22 mouse cellular contexts compared by ENCODE assay signal in the genomic region with DNA sequence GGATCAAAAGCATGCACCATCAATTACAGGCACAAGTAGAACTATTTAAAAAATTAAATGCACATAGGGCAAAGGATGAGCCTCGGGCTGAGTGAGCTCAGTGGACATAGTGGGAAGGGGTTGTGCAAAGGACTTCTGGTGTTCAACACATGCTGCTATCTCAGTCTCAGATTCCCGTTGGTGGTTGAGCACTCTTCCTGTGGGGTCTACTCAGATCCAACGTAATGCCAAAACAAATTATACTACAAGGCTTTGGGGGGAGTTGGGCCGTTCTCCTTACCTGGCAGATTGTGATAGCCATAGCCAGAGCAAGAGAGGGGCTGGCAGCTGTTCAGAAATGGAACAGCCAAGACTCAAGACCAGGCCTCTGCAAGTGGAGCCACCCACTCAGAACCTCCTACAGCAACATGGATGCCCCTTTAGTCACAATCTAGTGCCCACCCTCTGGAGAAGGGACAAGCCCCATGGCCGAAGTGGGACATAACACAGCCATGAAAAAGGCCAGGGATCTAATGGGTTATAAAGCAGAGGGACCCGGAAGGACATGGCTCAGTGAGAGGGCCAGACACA. TPM values are rescaled to one million over a fixed set of nuclear protein-coding genes. Genes with fewer than 3 reads are reported as not detected.
A peak's percentile ranks its signal among the peaks of the same experiment; 100 is the strongest.
DNase-seq lines count a peak whose midpoint lies in the region; ATAC-seq lines count a peak whose summit lies in the region.
"Had no signal": no experiment of that assay in that cellular context is flagged by ENCODE, and none has a peak within 500 bp of the region (broad histone marks: within the 10 kb centered on the region; RNA-seq: fewer than 3 reads in every experiment).

No protein-coding gene starts in this region.

- no peaks in the 10 kb centered on the region for H3K27me3 ChIP-seq in erythroblast, embryonic 14.5 days (ENCODE audit: control insufficient read depth)
- no peaks in the 10 kb centered on the region for H3K27me3 ChIP-seq in megakaryocyte, embryonic 14.5 days (replicated peaks)
- H3K27me3 ChIP-seq in embryonic facial prominence, embryonic 10.5 days (replicated peaks; ENCODE audit: low read depth, poor library complexity, severe bottlenecking), result no peaks in the 10 kb centered on the region
- H3K27me3 ChIP-seq in liver, embryonic 16.5 days (ENCODE audit: control insufficient read depth, insufficient read depth, low read depth, low read length), result no peaks in the 10 kb centered on the region
- H3K27me3 ChIP-seq: embryonic facial prominence, embryonic 13.5 days; forebrain, embryonic 15.5 days; limb, embryonic 15.5 days; midbrain, embryonic 12.5 days had no signal

- 87% methylated on average over 6 of the region's 6 CpGs for WGBS in embryonic facial prominence, embryonic 10.5 days
- 50% methylated on average over 6 of the region's 6 CpGs for WGBS in liver, embryonic 16.5 days (ENCODE audit: insufficient replicate concordance)

- peak overlapping the region; percentile 57; the same call in 1 of the 2 replicates for H3K27ac ChIP-seq in embryonic facial prominence, embryonic 10.5 days (replicated peaks)
- peak overlapping the region; percentile 100 for H3K27ac ChIP-seq in liver, embryonic 16.5 days (ENCODE audit: low read length)
- H3K27ac ChIP-seq: left cerebral cortex, adult 2 months had no signal

- H3K9me3 ChIP-seq in erythroblast, embryonic 14.5 days (ENCODE audit: control insufficient read depth, low read length), result no peaks in the 10 kb centered on the region
- H3K9me3 ChIP-seq in megakaryocyte, embryonic 14.5 days, result no peaks in the 10 kb centered on the region
- H3K9me3 ChIP-seq in embryonic facial prominence, embryonic 10.5 days, result no peaks in the 10 kb centered on the region
- H3K9me3 ChIP-seq in liver, embryonic 16.5 days (replicated peaks; ENCODE audit: control insufficient read depth, low read length), result no peaks in the 10 kb centered on the region
- H3K9me3 ChIP-seq: embryonic facial prominence, embryonic 13.5 days; forebrain, embryonic 15.5 days; limb, embryonic 15.5 days; midbrain, embryonic 12.5 days had no signal

- peaks cover 84% of the 10 kb centered on the region for H3K4me1 ChIP-seq in erythroblast, embryonic 14.5 days (ENCODE audit: control insufficient read depth)
- peaks cover 78% of the 10 kb centered on the region for H3K4me1 ChIP-seq in megakaryocyte, embryonic 14.5 days
- H3K4me1 ChIP-seq in embryonic facial prominence, embryonic 10.5 days, result peaks cover 33% of the 10 kb centered on the region
- peaks cover 66% of the 10 kb centered on the region for H3K4me1 ChIP-seq in liver, embryonic 16.5 days (ENCODE audit: control insufficient read depth, low read depth, low read length)

- no peak for ATAC-seq in erythroblast, adult 5-6 weeks (replicated peaks; ENCODE audit: low FRiP score, poor library complexity, severe bottlenecking)
- no peak for ATAC-seq in megakaryocyte, adult 5-6 weeks (ENCODE audit: poor library complexity, severe bottlenecking)
- ATAC-seq in liver, embryonic 16.5 days (ENCODE audit: low read depth), result no peak
- ATAC-seq: inflammation-experienced regulatory T-cells, adult 6 months had no signal

- peak overlapping the region; percentile 83 for H3K4me2 ChIP-seq in liver, embryonic 16.5 days (ENCODE audit: low read depth, low read length)

- peak overlapping the region; percentile 90 for H3K4me3 ChIP-seq in erythroblast, embryonic 14.5 days (replicated peaks)
- H3K4me3 ChIP-seq in megakaryocyte, embryonic 14.5 days (replicated peaks), result peak overlapping the region; percentile 39
- peak overlapping the region; percentile 91; the same call in 1 of the 2 replicates for H3K4me3 ChIP-seq in embryonic facial prominence, embryonic 10.5 days
- 0 out of 2 replicates have a peak overlapping the region, but pooled peaks have one; percentile 69 for H3K4me3 ChIP-seq in liver, embryonic 16.5 days (ENCODE audit: low read depth, low read length)

- DNase-seq in embryonic facial prominence, embryonic 10.5 days (ENCODE audit: low spot score), result no peak
- no peak for DNase-seq in thymus, postnatal 0 days (ENCODE audit: low spot score)
- DNase-seq in right cerebral cortex, postnatal 14 days, result no peak
- DNase-seq: adrenal gland, postnatal 10 days; cerebellum, postnatal 10 days; gastrocnemius, postnatal 10 days; kidney, adult 18-20 months; layer of hippocampus, adult 9-11 months; retina, postnatal 1 day; thymus, postnatal 36 days had no signal

- peak overlapping the region; percentile 75 for H3K9ac ChIP-seq in liver, embryonic 16.5 days (ENCODE audit: low read depth, low read length)

- peaks cover 42% of the 10 kb centered on the region for H3K36me3 ChIP-seq in erythroblast, embryonic 14.5 days (ENCODE audit: control insufficient read depth)
- H3K36me3 ChIP-seq in megakaryocyte, embryonic 14.5 days (replicated peaks; ENCODE audit: low read length), result peaks cover 20% of the 10 kb centered on the region
- H3K36me3 ChIP-seq in embryonic facial prominence, embryonic 10.5 days (replicated peaks), result peaks cover 22% of the 10 kb centered on the region
- H3K36me3 ChIP-seq in liver, embryonic 16.5 days (ENCODE audit: control insufficient read depth, insufficient read depth), result peaks cover 15% of the 10 kb centered on the region
- H3K36me3 ChIP-seq: forebrain, embryonic 15.5 days had no signal

RNA-seq across cellular contexts. Expression of a gene that starts 1.6 kb away (rescaled TPM):
- polyA plus RNA-seq in erythroblast, embryonic 14.5 days (2012), result 62.5 and 67.4 TPM in 2 replicates
- total RNA-seq in erythroblast, adult 5-6 weeks (2015; ENCODE audit: low replicate concordance), result 286 and 325 TPM in 2 replicates
- 463 and 486 TPM in 2 replicates for total RNA-seq in erythroblast, adult 5-6 weeks (2017; ENCODE audit: low replicate concordance)
- 71.2 and 72.9 TPM in 2 replicates for polyA plus RNA-seq in megakaryocyte, embryonic 14.5 days (2012; ENCODE audit: insufficient read depth, low replicate concordance)
- total RNA-seq in megakaryocyte, adult 5-6 weeks (2015), result 22.7 and 23.8 TPM in 2 replicates
- 20.9 and 24.0 TPM in 2 replicates for total RNA-seq in megakaryocyte, adult 5-6 weeks (2017)
- polyA plus RNA-seq in embryonic facial prominence, embryonic 10.5 days (2016; fragmentation: Nextera tagmentation; extraction: Ambion mirVana), result 134 and 142 TPM in 2 replicates
- 128 and 138 TPM in 2 replicates for polyA plus RNA-seq in liver, embryonic 16.5 days (2015; fragmentation: Nextera tagmentation; extraction: Ambion mirVana)
- polyA plus RNA-seq in thymus, postnatal 0 days (2015; fragmentation: Nextera tagmentation; extraction: Ambion mirVana), result 87.1 and 96.9 TPM in 2 replicates

RNA-seq across cellular contexts. Expression of a gene that starts 4.3 kb away (rescaled TPM):
- 29.2 and 34.1 TPM in 2 replicates for polyA plus RNA-seq in erythroblast, embryonic 14.5 days (2012)
- total RNA-seq in erythroblast, adult 5-6 weeks (2015; ENCODE audit: low replicate concordance), result 10.4 and 11.7 TPM in 2 replicates
- 32.5 and 33.7 TPM in 2 replicates for total RNA-seq in erythroblast, adult 5-6 weeks (2017; ENCODE audit: low replicate concordance)
- polyA plus RNA-seq in megakaryocyte, embryonic 14.5 days (2012; ENCODE audit: insufficient read depth, low replicate concordance), result 80.4 and 114 TPM in 2 replicates
- total RNA-seq in megakaryocyte, adult 5-6 weeks (2015), result 5.4 and 5.7 TPM in 2 replicates
- total RNA-seq in megakaryocyte, adult 5-6 weeks (2017), result 21.9 and 42.4 TPM in 2 replicates
- polyA plus RNA-seq in embryonic facial prominence, embryonic 10.5 days (2016; fragmentation: Nextera tagmentation; extraction: Ambion mirVana), result 105 and 109 TPM in 2 replicates
- polyA plus RNA-seq in liver, embryonic 16.5 days (2015; fragmentation: Nextera tagmentation; extraction: Ambion mirVana), result 46.3 and 48.3 TPM in 2 replicates
- 71.3 and 78.7 TPM in 2 replicates for polyA plus RNA-seq in thymus, postnatal 0 days (2015; fragmentation: Nextera tagmentation; extraction: Ambion mirVana)

RNA-seq across cellular contexts. Expression of a gene that starts 4.4 kb away (rescaled TPM):
- polyA plus RNA-seq in erythroblast, embryonic 14.5 days (2012), result 0.08 and 0.20 TPM in 2 replicates
- 2.5 and 3.7 TPM in 2 replicates for total RNA-seq in erythroblast, adult 5-6 weeks (2015; ENCODE audit: low replicate concordance)
- 1.3 TPM in 1 of 2 replicates, not detected in the other for total RNA-seq in erythroblast, adult 5-6 weeks (2017; ENCODE audit: low replicate concordance)
- 0.89 TPM in 1 of 2 replicates, not detected in the other for polyA plus RNA-seq in megakaryocyte, embryonic 14.5 days (2012; ENCODE audit: insufficient read depth, low replicate concordance)
- 0.83 and 2.9 TPM in 2 replicates for total RNA-seq in megakaryocyte, adult 5-6 weeks (2015)
- total RNA-seq in megakaryocyte, adult 5-6 weeks (2017), result 0.33 TPM in 1 of 2 replicates, not detected in the other
- 2.7 TPM in 2 replicates for polyA plus RNA-seq in embryonic facial prominence, embryonic 10.5 days (2016; fragmentation: Nextera tagmentation; extraction: Ambion mirVana)
- 0.54 and 0.55 TPM in 2 replicates for polyA plus RNA-seq in liver, embryonic 16.5 days (2015; fragmentation: Nextera tagmentation; extraction: Ambion mirVana)
- polyA plus RNA-seq in thymus, postnatal 0 days (2015; fragmentation: Nextera tagmentation; extraction: Ambion mirVana), result 2.3 TPM in 2 replicates

RNA-seq across cellular contexts. Expression of a gene that starts 8.9 kb away (rescaled TPM):
- polyA plus RNA-seq in erythroblast, embryonic 14.5 days (2012), result 0.26 and 0.80 TPM in 2 replicates
- not detected in 2 replicates for total RNA-seq in erythroblast, adult 5-6 weeks (2015; ENCODE audit: low replicate concordance)
- 5.6 TPM in 1 of 2 replicates, not detected in the other for total RNA-seq in erythroblast, adult 5-6 weeks (2017; ENCODE audit: low replicate concordance)
- polyA plus RNA-seq in megakaryocyte, embryonic 14.5 days (2012; ENCODE audit: insufficient read depth, low replicate concordance), result 8.4 TPM in 1 of 2 replicates, not detected in the other
- total RNA-seq in megakaryocyte, adult 5-6 weeks (2015), result not detected in 2 replicates
- total RNA-seq in megakaryocyte, adult 5-6 weeks (2017), result 0.26 and 1.4 TPM in 2 replicates
- 1.8 and 3.1 TPM in 2 replicates for polyA plus RNA-seq in embryonic facial prominence, embryonic 10.5 days (2016; fragmentation: Nextera tagmentation; extraction: Ambion mirVana)
- polyA plus RNA-seq in liver, embryonic 16.5 days (2015; fragmentation: Nextera tagmentation; extraction: Ambion mirVana), result 0.44 and 0.48 TPM in 2 replicates
- polyA plus RNA-seq in thymus, postnatal 0 days (2015; fragmentation: Nextera tagmentation; extraction: Ambion mirVana), result 0.72 and 1.5 TPM in 2 replicates
- total RNA-seq: granulocyte monocyte progenitor cell, adult 5-6 weeks had no signal

RNA-seq across cellular contexts. Expression of a gene that starts 13.0 kb away (rescaled TPM):
- polyA plus RNA-seq in erythroblast, embryonic 14.5 days (2012), result 0.09 TPM in 1 of 2 replicates, not detected in the other
- total RNA-seq in erythroblast, adult 5-6 weeks (2015; ENCODE audit: low replicate concordance), result 5.4 TPM in 1 of 2 replicates, not detected in the other
- total RNA-seq in erythroblast, adult 5-6 weeks (2017; ENCODE audit: low replicate concordance), result 1.8 and 3.8 TPM in 2 replicates
- 4.4 TPM in 1 of 2 replicates, not detected in the other for polyA plus RNA-seq in megakaryocyte, embryonic 14.5 days (2012; ENCODE audit: insufficient read depth, low replicate concordance)
- 30.6 and 34.0 TPM in 2 replicates for total RNA-seq in megakaryocyte, adult 5-6 weeks (2015)
- total RNA-seq in megakaryocyte, adult 5-6 weeks (2017), result 6.5 and 11.5 TPM in 2 replicates
- 2.0 and 2.8 TPM in 2 replicates for polyA plus RNA-seq in embryonic facial prominence, embryonic 10.5 days (2016; fragmentation: Nextera tagmentation; extraction: Ambion mirVana)
- polyA plus RNA-seq in liver, embryonic 16.5 days (2015; fragmentation: Nextera tagmentation; extraction: Ambion mirVana), result 1.7 and 4.1 TPM in 2 replicates
- 12.5 and 14.0 TPM in 2 replicates for polyA plus RNA-seq in thymus, postnatal 0 days (2015; fragmentation: Nextera tagmentation; extraction: Ambion mirVana)

Comparison
In these comparisons a context has a peak if more than half of its experiments do, and no peak if none do; other contexts are left out.
1. H3K4me3 ChIP-seq: peak in every context shown above with its lines; median percentile 91 in embryonic facial prominence, embryonic 10.5 days; 90 in erythroblast, embryonic 14.5 days; 69 in liver, embryonic 16.5 days; 39 in megakaryocyte, embryonic 14.5 days.